Mouse (Mus musculus) liver (tissue): Measurements from ENCODE around the gene Ccdc142.

Experiments
- DNase-seq: peaks from one replicate; pipeline ENCODE4 v3.0.0-alpha.2; 2020; ENCODE audit warnings: mixed read lengths

Ccdc142 gene

GRCm38 (mm10) chr6:83142211-83142731 is 40.9 kb downstream of the Ccdc142 start:
- no peak for DNase-seq

DNA sequence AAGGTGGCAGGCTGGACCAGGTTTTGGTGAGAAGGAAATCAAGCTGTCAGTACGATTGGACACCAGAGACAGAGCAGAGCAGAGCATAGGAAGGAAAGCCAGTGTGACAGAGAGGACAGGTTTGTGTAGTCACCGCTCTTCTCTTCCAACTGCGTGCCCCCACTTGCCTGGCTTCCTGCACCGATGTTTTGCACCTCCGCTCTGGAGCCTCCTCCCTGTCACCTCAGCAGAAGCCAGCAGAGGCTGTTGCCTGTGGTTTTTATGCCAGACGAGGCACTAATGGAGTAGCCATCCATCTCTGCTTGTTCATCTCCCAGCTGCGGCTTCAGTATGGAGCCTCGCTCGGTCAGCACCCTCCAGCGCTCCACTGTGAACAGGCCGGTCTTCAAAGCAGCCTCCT is 41.5 kb downstream of the Ccdc142 start:
- DNase-seq = no peak

DNA sequence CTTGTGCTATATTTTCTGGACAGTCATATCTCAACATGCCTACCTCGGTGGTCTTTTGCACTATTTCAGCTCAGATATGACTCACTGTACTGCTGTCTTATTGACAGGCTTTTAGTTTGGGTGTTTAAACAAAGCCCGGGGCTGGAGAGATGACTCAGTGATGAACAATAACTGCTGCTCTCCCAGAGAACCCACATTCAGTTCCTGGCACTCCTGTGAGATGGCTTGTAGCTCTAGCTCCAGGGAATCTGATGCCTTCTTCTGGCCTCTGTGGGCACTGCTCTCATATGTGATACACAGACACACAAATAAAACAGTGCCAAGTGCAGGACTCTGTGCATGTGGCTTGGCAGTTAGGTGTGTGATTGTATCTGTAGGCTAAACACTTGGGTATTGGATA is 43.8 kb downstream of the Ccdc142 start:
- DNase-seq = no peak

DNA sequence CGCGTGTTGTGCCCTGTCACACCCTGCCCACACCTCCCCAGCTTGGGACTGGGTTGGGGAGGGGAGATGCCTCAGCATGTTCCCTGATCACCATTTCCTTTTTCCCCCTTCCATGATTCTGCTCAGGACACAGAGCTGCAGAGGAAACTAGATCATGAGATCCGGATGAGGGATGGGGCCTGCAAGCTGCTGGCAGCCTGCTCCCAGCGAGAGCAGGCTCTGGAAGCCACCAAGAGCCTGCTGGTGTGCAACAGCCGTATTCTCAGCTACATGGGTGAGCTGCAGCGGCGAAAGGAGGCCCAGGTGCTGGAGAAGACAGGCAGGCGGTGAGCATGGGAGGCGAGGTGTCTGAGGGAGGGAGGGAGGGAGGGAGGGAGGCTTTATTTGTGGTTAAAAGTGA is 44.4 kb downstream of the Ccdc142 start:
- no peak for DNase-seq

- no peak for DNase-seq
These were observed 45.9 kb downstream of the Ccdc142 start for GRCm38 (mm10) chr6:83147280-83147679.

DNA sequence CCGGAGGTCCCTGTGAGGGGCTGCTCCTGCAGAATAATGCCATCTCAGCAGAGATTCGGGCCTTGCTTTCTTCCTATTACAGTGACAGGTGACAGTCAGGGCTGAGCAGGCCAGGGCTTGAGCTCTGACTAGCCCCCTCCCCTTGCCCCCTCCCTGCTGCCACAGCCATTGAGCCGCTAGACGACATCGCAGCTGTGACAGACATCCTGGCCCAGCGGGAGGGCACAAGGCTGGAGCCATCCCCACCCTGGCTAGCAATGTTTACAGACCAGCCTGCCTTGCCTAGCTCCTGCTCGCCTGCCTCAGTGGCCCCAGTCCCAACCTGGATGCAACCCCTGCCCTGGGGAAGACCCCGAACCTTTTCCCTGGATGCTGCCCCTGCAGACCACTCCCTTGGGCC is 50.3 kb downstream of the Ccdc142 start:
- DNase-seq = no peak

DNA sequence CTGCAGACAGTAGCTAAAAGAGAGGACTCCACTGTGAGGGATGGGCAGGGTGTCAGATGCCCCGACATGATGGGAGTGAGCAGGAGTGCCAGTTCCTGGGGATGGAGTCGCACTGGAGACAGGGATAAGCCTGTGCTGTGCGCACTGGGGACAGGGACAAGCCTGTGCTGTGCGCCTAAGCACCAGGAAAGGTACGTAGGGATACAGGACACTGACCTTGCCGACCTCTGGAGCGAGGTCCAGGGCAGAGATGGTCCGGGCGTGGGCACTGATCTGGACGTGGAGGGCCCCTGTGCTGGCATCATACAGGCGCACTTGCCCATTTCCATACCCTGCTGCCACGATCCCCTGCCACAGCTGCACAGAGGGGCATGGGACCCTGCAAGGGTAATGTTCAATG is 51.6 kb downstream of the Ccdc142 start:
- no peak for DNase-seq

DNA sequence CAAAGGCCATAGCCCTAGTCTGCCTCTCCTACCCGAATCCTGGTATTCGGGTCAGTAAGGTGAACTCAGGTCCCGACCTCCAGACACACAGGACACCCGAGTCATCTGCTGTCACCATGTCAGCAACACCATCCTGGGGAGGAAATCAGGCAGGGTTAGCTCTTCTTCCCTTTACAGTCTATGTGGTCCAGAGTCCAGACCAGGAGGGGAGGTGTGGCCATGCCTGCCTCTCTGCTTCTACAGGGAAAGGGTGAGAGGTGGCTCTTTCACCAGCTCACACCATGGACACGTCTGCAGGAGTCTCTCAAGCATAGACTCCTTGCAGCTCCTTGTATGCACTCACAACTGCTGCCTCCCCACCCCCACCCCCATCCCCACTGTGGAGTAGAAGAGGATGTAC is 52.1 kb downstream of the Ccdc142 start:
- no peak for DNase-seq

- no peak for DNase-seq
These were observed 54.3 kb downstream of the Ccdc142 start for GRCm38 (mm10) chr6:83155552-83156238.

DNA sequence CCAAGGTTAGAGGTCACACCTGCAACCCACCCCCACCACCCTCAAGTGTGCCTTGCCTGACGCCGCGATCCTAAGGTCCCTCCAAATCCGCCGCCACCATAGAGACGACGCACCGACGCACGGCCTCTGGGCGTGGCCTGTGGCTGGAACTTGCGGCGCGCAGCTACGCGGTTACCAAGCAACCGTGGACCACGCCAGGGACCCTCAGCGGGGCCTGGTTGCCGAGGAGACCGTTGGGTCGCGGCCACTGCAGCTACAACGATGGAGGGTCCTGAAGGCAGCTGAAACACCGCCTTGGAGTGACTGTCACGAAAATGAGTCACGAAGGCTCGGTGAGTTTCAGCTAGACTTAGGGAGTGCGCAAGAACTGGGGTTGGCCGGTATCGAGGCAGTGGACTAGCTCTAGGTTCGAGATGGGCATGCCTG is 54.9 kb downstream of the Ccdc142 start, which contains the start of the genes Wdr54 and 1700003E16Rik:
Gene Wdr54, minus strand, starts transcription at position 139 of the 426 bp plus-strand sequence.
Gene 1700003E16Rik, plus strand, starts transcription at position 146 of the 426 bp plus-strand sequence.
- DNase-seq = peak; percentile 45
